Mouse (Mus musculus) hindbrain, postnatal 0 days (tissue): ENCODE data around the gene Ebf1. TPM values are rescaled to one million over a fixed set of nuclear protein-coding genes. Genes with fewer than 3 reads are reported as not detected.

ENCODE experiments used
- ATAC-seq: fragments of 200-750 bp; cut with Nextera tagmentation; 2 replicates; pipeline ENCODE4 v1.8.0; 2017; ENCODE audit warnings: mild to moderate bottlenecking, moderate TSS enrichment, moderate library complexity
- DNase-seq: peaks from one replicate; pipeline ENCODE4 v3.0.0-alpha.2; 2015; ENCODE audit warnings: low spot score
- H3K27ac ChIP-seq: fragments of 300-500 bp; sonication (generic); 2 replicates; pipeline ENCODE4 v1.5.1; 2014; ENCODE audit warnings: mild to moderate bottlenecking
- H3K27me3 ChIP-seq: fragments of 300-500 bp; sonication (generic); 2 replicates; pipeline ENCODE4 v1.6.1; 2014; ENCODE audit warnings: low read length, mixed read lengths; ENCODE audit not compliant: insufficient read depth
- H3K36me3 ChIP-seq: fragments of 300-500 bp; sonication (generic); 2 replicates; pipeline ENCODE4 v1.6.1; 2014; ENCODE audit warnings: low read length, mixed read lengths; ENCODE audit not compliant: insufficient read depth
- H3K4me1 ChIP-seq: fragments of 300-500 bp; sonication (generic); 2 replicates; pipeline ENCODE4 v1.6.1; 2014; ENCODE audit warnings: antibody characterized with exemption, low read length, mixed read lengths; ENCODE audit not compliant: insufficient read depth
- H3K4me2 ChIP-seq: fragments of 300-500 bp; sonication (generic); 2 replicates; pipeline ENCODE4 v1.6.1; 2014; ENCODE audit warnings: low read depth, mild to moderate bottlenecking, low read length, moderate library complexity, mixed read lengths
- H3K4me3 ChIP-seq: fragments of 300-500 bp; sonication (generic); 2 replicates; pipeline ENCODE4 v1.5.1; 2014; ENCODE audit warnings: low read length
- H3K9ac ChIP-seq: fragments of 300-500 bp; sonication (generic); replicated peaks from 2 replicates; pipeline ENCODE4 v1.6.1; 2014; ENCODE audit warnings: mild to moderate bottlenecking, low read length, moderate library complexity, mixed read lengths
- H3K9me3 ChIP-seq: fragments of 300-500 bp; sonication (generic); 2 replicates; pipeline ENCODE4 v1.6.1; 2016; ENCODE audit warnings: low read length, mixed read lengths
- CTCF ChIP-seq: IDR thresholded peaks from 2 replicates; pipeline ENCODE4 v1.5.1; 2016; ENCODE audit warnings: antibody characterized with exemption, control low read depth, low read depth
- WGBS: fragments of 180-500 bp; shearing (Covaris S2); extraction: QIAGEN DNeasy Blood & Tissue Kit; methylation state at CpG from one replicate; pipeline ENCODE4 v1.1.7; 2014; 5-methylcytosine and 5-hydroxymethylcytosine counted together
- polyA plus RNA-seq: library from polyadenylated mRNA; unstranded; fragments of >200 nt; fragmentation: Nextera tagmentation; extraction: Ambion mirVana; gene quantifications from 2 replicates; pipeline ENCODE4 v1.2.1, GENCODE M21; 2015
- total RNA-seq: library from RNA; depleted of rRNA; stranded (reverse); fragments of >200 nt; gene quantifications from 2 replicates; pipeline ENCODE4 v1.2.3, GENCODE M21; 2014

The Ebf1 gene
- total and polyA plus RNA-seq, 2 experiments from 2014 or later = 67.1 to 71.7 TPM

- H3K27ac ChIP-seq = no peak overlapping the region
- DNase-seq = no peak
- no peaks in the 10 kb centered on the region for H3K36me3 ChIP-seq
- no peak overlapping the region for H3K9ac ChIP-seq
- H3K4me3 ChIP-seq = no peak overlapping the region
- ATAC-seq = no peak
- H3K9me3 ChIP-seq = no peaks in the 10 kb centered on the region
- TF ChIP-seq CTCF = no peak
- no peaks in the 10 kb centered on the region for H3K4me1 ChIP-seq
- no peak overlapping the region for H3K4me2 ChIP-seq
- H3K27me3 ChIP-seq = no peaks in the 10 kb centered on the region
Measured at GRCm38 (mm10) chr11:44709073-44709618, 92.0 kb downstream of the Ebf1 start.

GRCm38 (mm10) chr11:44709869-44710460, 92.8 kb downstream of the Ebf1 start:
- Histone ChIP-seq H3K27ac (no peak overlapping the region), H3K9me3 (no peaks in the 10 kb centered on the region), H3K4me1 (no peaks in the 10 kb centered on the region), H3K27me3 (no peaks in the 10 kb centered on the region), H3K4me2 (no peak overlapping the region), H3K36me3 (no peaks in the 10 kb centered on the region), H3K4me3 (no peak overlapping the region), H3K9ac (no peak overlapping the region)
- WGBS = 81% methylated on average over 6 of the region's 6 CpGs
- TF ChIP-seq CTCF = no peak
- ATAC-seq = no peak
- DNase-seq = no peak

GRCm38 (mm10) chr11:44710861-44711260, 93.7 kb downstream of the Ebf1 start:
- DNase-seq = no peak
- no peaks in the 10 kb centered on the region for H3K36me3 ChIP-seq
- TF ChIP-seq CTCF = no peak

GRCm38 (mm10) chr11:44714188-44714587, 97.1 kb downstream of the Ebf1 start:
- no peak overlapping the region for H3K4me3 ChIP-seq
- TF ChIP-seq CTCF = no peak
- no peak overlapping the region for H3K9ac ChIP-seq
- ATAC-seq (no peak), DNase-seq (no peak)
- no peaks in the 10 kb centered on the region for H3K27me3 ChIP-seq
- no peaks in the 10 kb centered on the region for H3K9me3 ChIP-seq
- no peak overlapping the region for H3K4me2 ChIP-seq
- WGBS = 82% methylated on average over 5 of the region's 5 CpGs
- no peaks in the 10 kb centered on the region for H3K4me1 ChIP-seq
- no peak overlapping the region for H3K27ac ChIP-seq
- H3K36me3 ChIP-seq = no peaks in the 10 kb centered on the region

More at GRCm38 (mm10) chr11:44710861-44711260, 93.7 kb downstream of the Ebf1 start:
- H3K9me3 ChIP-seq = no peaks in the 10 kb centered on the region
- no peak overlapping the region for H3K9ac ChIP-seq
- H3K27ac ChIP-seq = no peak overlapping the region
- no peak for ATAC-seq
- H3K4me3 ChIP-seq = no peak overlapping the region
- no peaks in the 10 kb centered on the region for H3K4me1 ChIP-seq
- no peak overlapping the region for H3K4me2 ChIP-seq
- no peaks in the 10 kb centered on the region for H3K27me3 ChIP-seq

- no peak for DNase-seq
Measured at GRCm38 (mm10) chr11:44715776-44716175, 98.7 kb downstream of the Ebf1 start.

GRCm38 (mm10) chr11:44716928-44717327, 99.8 kb downstream of the Ebf1 start:
- Histone ChIP-seq H3K27ac (no peak overlapping the region), H3K4me1 (no peaks in the 10 kb centered on the region), H3K4me2 (no peak overlapping the region), H3K9me3 (no peaks in the 10 kb centered on the region), H3K9ac (no peak overlapping the region), H3K36me3 (no peaks in the 10 kb centered on the region), H3K4me3 (no peak overlapping the region), H3K27me3 (no peaks in the 10 kb centered on the region)
- ATAC-seq = no peak
- WGBS = 60% methylated on average over 6 of the region's 6 CpGs
- no peak for DNase-seq
- no peak for TF ChIP-seq CTCF

More at GRCm38 (mm10) chr11:44715776-44716175, 98.7 kb downstream of the Ebf1 start:
- H3K4me1 ChIP-seq = no peaks in the 10 kb centered on the region
- TF ChIP-seq CTCF = no peak
- H3K27me3 ChIP-seq = no peaks in the 10 kb centered on the region
- no peak for ATAC-seq
- H3K4me3 ChIP-seq = no peak overlapping the region
- H3K4me2 ChIP-seq = no peak overlapping the region
- no peak overlapping the region for H3K9ac ChIP-seq
- H3K9me3 ChIP-seq = no peaks in the 10 kb centered on the region
- 36% methylated on average over 4 of the region's 4 CpGs for WGBS
- no peaks in the 10 kb centered on the region for H3K36me3 ChIP-seq
- no peak overlapping the region for H3K27ac ChIP-seq

GRCm38 (mm10) chr11:44717636-44718035, 100.5 kb downstream of the Ebf1 start:
- Histone ChIP-seq H3K4me3 (no peak overlapping the region), H3K36me3 (no peaks in the 10 kb centered on the region), H3K27me3 (no peaks in the 10 kb centered on the region), H3K9ac (no peak overlapping the region), H3K4me1 (no peaks in the 10 kb centered on the region), H3K9me3 (no peaks in the 10 kb centered on the region), H3K27ac (no peak overlapping the region), H3K4me2 (no peak overlapping the region)
- ATAC-seq = no peak
- no peak for DNase-seq
- WGBS = 84% methylated on average over 7 of the region's 7 CpGs
- TF ChIP-seq CTCF = no peak
